Mouse (Mus musculus) naive thymus-derived CD4-positive, alpha-beta T cell, adult 2 months (primary cell): ENCODE data around the gene Efcab12.

ENCODE experiments used
- DNase-seq: peaks from one replicate; pipeline ENCODE4 v3.0.0-alpha.2; 2011; ENCODE audit warnings: low read depth

Gene Efcab12

GRCm38 (mm10) chr6:115791842-115792686 is 46.1 kb downstream of the Efcab12 start:
- DNase-seq, result no peak

GRCm38 (mm10) chr6:115791016-115791415 is 47.2 kb downstream of the Efcab12 start:
- no peak for DNase-seq

GRCm38 (mm10) chr6:115782781-115783180 is 55.4 kb downstream of the Efcab12 start:
- no peak for DNase-seq

GRCm38 (mm10) chr6:115776363-115776762 is 61.8 kb downstream of the Efcab12 start:
- no peak for DNase-seq

- no peak for DNase-seq
Measured at GRCm38 (mm10) chr6:115775838-115776237, 62.4 kb downstream of the Efcab12 start.

GRCm38 (mm10) chr6:115774501-115774921 is 63.7 kb downstream of the Efcab12 start, which contains the start of gene Cand2:
TSS of gene Cand2 (plus strand) at chr6:115774538.
- peak; percentile 77 for DNase-seq

- peak; percentile 68 for DNase-seq
Measured at GRCm38 (mm10) chr6:115773966-115774413, 64.2 kb downstream of the Efcab12 start.

GRCm38 (mm10) chr6:115772604-115773003 is 65.6 kb downstream of the Efcab12 start:
- DNase-seq, result peak; percentile 71

- peak; percentile 44 for DNase-seq
Measured at GRCm38 (mm10) chr6:115772201-115772600, 66.0 kb downstream of the Efcab12 start.

GRCm38 (mm10) chr6:115770852-115771251 is 67.4 kb downstream of the Efcab12 start:
- no peak for DNase-seq

- DNase-seq, result no peak
Measured at GRCm38 (mm10) chr6:115770059-115770670, 68.0 kb downstream of the Efcab12 start.

- DNase-seq, result peak; percentile 61
Measured at GRCm38 (mm10) chr6:115768207-115768606, 70.0 kb downstream of the Efcab12 start.

- no peak for DNase-seq
Measured at GRCm38 (mm10) chr6:115767357-115767756, 70.9 kb downstream of the Efcab12 start.

GRCm38 (mm10) chr6:115764179-115764578 is 74.0 kb downstream of the Efcab12 start:
- DNase-seq, result peak; percentile 54

- DNase-seq, result peak; percentile 78
Measured at GRCm38 (mm10) chr6:115761995-115762756, 76.0 kb downstream of the Efcab12 start, which contains the start of gene Tmem40. TSS of gene Tmem40 (minus strand) at chr6:115762410.

- no peak for DNase-seq
Measured at GRCm38 (mm10) chr6:115760982-115761381, 77.2 kb downstream of the Efcab12 start.
